Mouse (Mus musculus) hindbrain, embryonic 11.5 days (tissue): ENCODE data around the gene Gnl1. TPM values are rescaled to one million over a fixed set of nuclear protein-coding genes. Genes with fewer than 3 reads are reported as not detected.
A peak's percentile ranks its signal among the peaks of the same experiment; 100 is the strongest.
"Not testable (repeated sequence)": the region's sequence is repeated elsewhere in the genome, so short reads cannot be mapped to it uniquely, and the experiment has no call there.

ENCODE experiments used
- ATAC-seq: fragments of 200-750 bp; cut with Nextera tagmentation; 2 replicates; pipeline ENCODE4 v1.8.0; 2017; ENCODE audit warnings: mild to moderate bottlenecking, moderate TSS enrichment, moderate library complexity; ENCODE audit not compliant: low FRiP score
- DNase-seq: peaks from one replicate; pipeline ENCODE4 v3.0.0-alpha.2; 2015; ENCODE audit warnings: low spot score
- H3K27ac ChIP-seq: fragments of 300-500 bp; sonication (generic); 2 replicates; pipeline ENCODE4 v1.5.1; 2014; ENCODE audit warnings: mild to moderate bottlenecking, low read depth, low read length
- H3K27me3 ChIP-seq: fragments of 300-500 bp; sonication (generic); 2 replicates; pipeline ENCODE4 v1.6.1; 2014; ENCODE audit warnings: mild to moderate bottlenecking, low read length, moderate library complexity, mixed read lengths; ENCODE audit not compliant: control insufficient read depth, insufficient read depth
- H3K36me3 ChIP-seq: fragments of 300-500 bp; sonication (generic); 2 replicates; pipeline ENCODE4 v1.6.1; 2014; ENCODE audit warnings: mild to moderate bottlenecking, low read length, moderate library complexity, mixed read lengths; ENCODE audit not compliant: control insufficient read depth, insufficient read depth
- H3K4me1 ChIP-seq: fragments of 300-500 bp; sonication (generic); replicated peaks from 2 replicates; pipeline ENCODE4 v1.6.1; 2014; ENCODE audit warnings: low read length, mixed read lengths; ENCODE audit not compliant: control insufficient read depth, insufficient read depth
- H3K4me2 ChIP-seq: fragments of 300-500 bp; sonication (generic); replicated peaks from 2 replicates; pipeline ENCODE4 v1.6.1; 2014; ENCODE audit warnings: mild to moderate bottlenecking, low read depth, low read length
- H3K4me3 ChIP-seq: fragments of 300-500 bp; sonication (generic); 2 replicates; pipeline ENCODE4 v1.5.1; 2014; ENCODE audit warnings: low read depth, low read length
- H3K9ac ChIP-seq: fragments of 300-500 bp; sonication (generic); 2 replicates; pipeline ENCODE4 v1.6.1; 2014; ENCODE audit warnings: low read depth, low read length
- H3K9me3 ChIP-seq: fragments of 300-500 bp; sonication (generic); 2 replicates; pipeline ENCODE4 v1.6.1; 2016; ENCODE audit warnings: low read length; ENCODE audit not compliant: control insufficient read depth
- WGBS: fragments of 180-500 bp; shearing (Covaris S2); extraction: QIAGEN DNeasy Blood & Tissue Kit; methylation state at CpG from one replicate; pipeline ENCODE4 v1.1.7; 2014; 5-methylcytosine and 5-hydroxymethylcytosine counted together
- microRNA counts: library from miRNA; unstranded; fragments of <30 nt; microRNA quantifications from one replicate; lab custom pipeline; 2015
- polyA plus RNA-seq: library from polyadenylated mRNA; unstranded; fragments of >200 nt; fragmentation: Nextera tagmentation; extraction: Ambion mirVana; gene quantifications from 2 replicates; pipeline ENCODE4 v1.2.1, GENCODE M21; 2014

Gene Gnl1
- polyA plus RNA-seq, 1 experiment from 2014 or later = 28.0 TPM

DNA sequence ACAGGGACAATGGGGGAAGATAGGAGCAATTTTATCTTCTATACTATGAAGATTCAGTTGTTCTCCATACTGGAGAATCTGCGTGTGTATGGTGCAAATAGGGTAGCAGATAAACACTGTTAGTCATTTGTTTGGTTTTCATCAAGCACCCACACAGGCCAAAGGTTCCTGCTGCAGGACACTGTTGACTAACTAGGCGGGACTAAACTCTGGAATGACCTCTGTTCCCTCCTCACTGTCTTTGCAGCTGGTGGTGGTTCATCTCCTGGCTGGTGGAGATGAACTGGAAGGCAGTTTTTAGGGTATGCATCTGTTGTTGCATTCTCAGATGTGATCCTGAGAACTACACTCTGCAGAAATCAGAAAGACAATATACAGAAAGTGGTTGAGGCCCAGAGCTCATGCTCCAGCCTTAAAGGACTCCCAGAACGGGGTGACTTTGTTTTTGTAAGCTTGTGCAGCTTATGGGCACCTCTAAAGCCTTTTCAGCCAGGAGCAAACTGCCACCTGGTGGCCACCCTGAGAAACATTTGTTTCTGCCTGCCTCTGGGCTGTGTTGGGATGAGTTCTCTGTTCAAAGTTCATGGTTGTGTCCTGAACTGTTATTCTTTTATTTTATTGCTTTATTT is 55.5 kb downstream of the Gnl1 start:
- H3K36me3 ChIP-seq, ATAC-seq, H3K9me3 ChIP-seq, H3K27ac ChIP-seq, H3K9ac ChIP-seq, H3K4me3 ChIP-seq, H3K27me3 ChIP-seq, H3K4me2 ChIP-seq, H3K4me1 ChIP-seq: not testable (repeated sequence)
- DNase-seq = peak; percentile 36
- WGBS = 39% methylated on average over 3 of the region's 3 CpGs

DNA sequence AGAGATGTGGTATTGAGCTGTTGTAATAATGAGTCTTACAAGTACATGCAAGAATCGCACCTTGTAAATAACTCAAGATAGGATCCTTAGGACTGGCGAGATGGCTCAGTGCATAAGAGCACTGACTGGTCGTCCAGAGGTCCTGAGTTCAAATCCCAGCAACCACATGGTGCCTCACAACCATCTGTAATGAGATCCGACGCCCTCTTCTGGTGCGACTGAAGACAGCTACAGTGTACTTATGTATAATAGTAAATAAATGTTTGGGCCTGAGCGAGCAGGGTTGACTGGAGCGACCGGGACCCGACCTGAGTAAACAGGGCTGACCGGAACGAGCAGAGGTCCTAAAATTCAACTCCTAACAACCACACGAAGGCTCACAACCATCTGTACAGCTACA is 56.5 kb downstream of the Gnl1 start:
- H3K36me3 ChIP-seq, DNase-seq, H3K27ac ChIP-seq, H3K27me3 ChIP-seq, H3K9me3 ChIP-seq, H3K4me3 ChIP-seq, H3K4me1 ChIP-seq, H3K4me2 ChIP-seq, ATAC-seq, H3K9ac ChIP-seq: not testable (repeated sequence)
- WGBS = 86% methylated on average over 13 of the region's 13 CpGs

MicroRNA genes within 50 kb of the gene (microRNA counts, 519-probe panel; counts per million panel counts)
- microRNA mmu-miR-877 (lab: Ali Mortazavi, UCI) = not detected

Other genes starting within 250 kb of the Gnl1 start
- gene Ier3, start 158.2 kb upstream of the Gnl1 start, polyA plus RNA-seq = 3.6 and 4.0 TPM in 2 replicates
- 48.1 and 50.0 TPM in 2 replicates for gene Flot1, start 156.6 kb upstream of the Gnl1 start, polyA plus RNA-seq
- gene Tubb5, start 141.5 kb upstream of the Gnl1 start, polyA plus RNA-seq = 1,599 and 1,667 TPM in 2 replicates
- gene Mdc1, start 138.3 kb upstream of the Gnl1 start, polyA plus RNA-seq = 16.8 and 17.3 TPM in 2 replicates
- 49.2 and 51.0 TPM in 2 replicates for gene Nrm, start 118.5 kb upstream of the Gnl1 start, polyA plus RNA-seq
- 27.6 and 31.3 TPM in 2 replicates for gene Ppp1r18, start 114.3 kb upstream of the Gnl1 start, polyA plus RNA-seq
- gene Dhx16, start 100.0 kb upstream of the Gnl1 start, polyA plus RNA-seq = 33.5 and 39.8 TPM in 2 replicates
- gene 2310061I04Rik, start 82.4 kb upstream of the Gnl1 start, polyA plus RNA-seq = 23.6 and 25.2 TPM in 2 replicates
- 200 and 243 TPM in 2 replicates for gene Atat1, start 69.8 kb upstream of the Gnl1 start, polyA plus RNA-seq
- 67.4 and 68.4 TPM in 2 replicates for gene Mrps18b, start 63.5 kb upstream of the Gnl1 start, polyA plus RNA-seq
- gene Ppp1r10, start 63.4 kb upstream of the Gnl1 start, polyA plus RNA-seq = 42.6 and 49.8 TPM in 2 replicates
- gene Abcf1, start 10.1 kb upstream of the Gnl1 start, polyA plus RNA-seq = 97.8 and 117 TPM in 2 replicates
- gene Prr3, start 385 bp downstream of the Gnl1 start, polyA plus RNA-seq = 39.6 and 45.2 TPM in 2 replicates
- gene H2-T24, start 40.7 kb downstream of the Gnl1 start, polyA plus RNA-seq = 4.1 and 5.9 TPM in 2 replicates
- gene H2-T23, start 53.0 kb downstream of the Gnl1 start, polyA plus RNA-seq = 3.0 and 4.0 TPM in 2 replicates
- 7.0 and 8.3 TPM in 2 replicates for gene H2-T22, start 62.9 kb downstream of the Gnl1 start, polyA plus RNA-seq
- gene Gm6034, start 63.1 kb downstream of the Gnl1 start, polyA plus RNA-seq = not detected in 2 replicates
- gene Gm11127, start 78.5 kb downstream of the Gnl1 start, polyA plus RNA-seq = not detected in 2 replicates
- gene Gm19684, start 141.8 kb downstream of the Gnl1 start, polyA plus RNA-seq = not detected in 2 replicates
- not detected in 2 replicates for gene Gm7030, start 149.6 kb downstream of the Gnl1 start, polyA plus RNA-seq
- not detected in 2 replicates for gene Gm8909, start 188.7 kb downstream of the Gnl1 start, polyA plus RNA-seq
- gene H2-T3, start 210.4 kb downstream of the Gnl1 start, polyA plus RNA-seq = not detected in 2 replicates